Mouse (Mus musculus) heart, adult 2 months (tissue): Measurements from ENCODE around the gene Myo10.

ENCODE experiments used
- CTCF ChIP-seq: fragments of 200-600 bp; IDR thresholded peaks from 2 replicates; pipeline ENCODE4 v1.8.1; 2022; ENCODE audit warnings: antibody characterized with exemption, mild to moderate bottlenecking, moderate library complexity
- EP300 ChIP-seq: fragments of 200-500 bp; IDR thresholded peaks from 2 replicates; pipeline ENCODE4 v1.6.1; 2011; ENCODE audit warnings: low read depth, low read length, control low read depth; ENCODE audit not compliant: insufficient read depth
- POLR2A ChIP-seq: fragments of 200-500 bp; IDR thresholded peaks from 2 replicates; pipeline ENCODE4 v1.6.1; 2011; ENCODE audit warnings: mild to moderate bottlenecking, low read depth, low read length, control low read depth; ENCODE audit not compliant: insufficient read depth

DNA sequence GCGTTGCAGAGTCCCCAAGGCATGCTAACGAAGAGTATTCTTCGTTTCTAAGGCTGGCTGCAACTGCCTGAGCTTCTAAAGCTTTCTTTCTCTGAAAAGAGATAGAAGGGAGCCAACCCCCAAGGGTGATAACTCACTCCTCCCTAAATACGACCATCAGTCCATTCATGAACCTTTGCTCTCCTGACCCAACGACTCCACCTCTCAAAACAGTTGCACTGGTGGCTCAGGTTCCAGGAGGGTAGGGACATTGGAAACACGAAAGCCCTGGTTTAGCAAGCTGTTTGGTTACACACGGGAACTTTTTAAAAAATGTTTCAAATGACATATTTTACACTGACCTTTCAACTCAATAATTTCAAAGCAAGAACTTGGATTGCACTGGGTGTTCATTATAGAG, 29.5 kb downstream of the Myo10 start:
- TF ChIP-seq CTCF (no peak), POLR2A (no peak), EP300 (no peak)
